Mouse (Mus musculus) layer of hippocampus, adult 9-10 months (tissue): Measurements from ENCODE around the gene Zfp607a.
A peak's percentile ranks its signal among the peaks of the same experiment; 100 is the strongest.
"Not testable (repeated sequence)": the region's sequence is repeated elsewhere in the genome, so short reads cannot be mapped to it uniquely, and the experiment has no call there.

ENCODE experiments used
- DNase-seq: peaks from one replicate; pipeline ENCODE4 v3.0.0; 2022; ENCODE audit warnings: low spot score

The Zfp607a gene

DNA sequence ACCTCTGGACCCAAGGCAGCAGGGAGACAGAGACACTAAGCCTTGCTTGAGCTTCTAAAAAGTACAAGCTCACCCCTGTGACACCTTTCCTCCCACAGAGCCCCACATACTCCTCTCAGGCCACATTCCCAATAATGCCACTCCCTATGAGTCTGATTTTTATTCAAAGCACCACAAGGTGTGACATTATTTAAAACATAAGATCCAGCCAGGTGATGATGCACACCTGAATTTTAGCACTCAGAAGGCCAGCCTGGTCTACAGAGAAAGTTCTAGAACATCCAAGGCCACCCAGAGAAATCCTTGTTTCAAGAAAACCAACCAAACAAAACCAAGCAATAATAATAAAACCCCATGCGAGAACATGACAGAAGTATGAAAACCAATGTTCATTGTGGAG lies at the start of gene Zfp607a:
TSS of gene Zfp607a (plus strand) at position 301 of the 400 bp plus-strand sequence.
- no peak for DNase-seq

GRCm38 (mm10) chr7:27818526-27819110 lies 38.7 kb upstream of the Zfp607a start:
- DNase-seq, result no peak

- no peak for DNase-seq
These were observed 34.7 kb upstream of the Zfp607a start for GRCm38 (mm10) chr7:27822611-27823010.

DNA sequence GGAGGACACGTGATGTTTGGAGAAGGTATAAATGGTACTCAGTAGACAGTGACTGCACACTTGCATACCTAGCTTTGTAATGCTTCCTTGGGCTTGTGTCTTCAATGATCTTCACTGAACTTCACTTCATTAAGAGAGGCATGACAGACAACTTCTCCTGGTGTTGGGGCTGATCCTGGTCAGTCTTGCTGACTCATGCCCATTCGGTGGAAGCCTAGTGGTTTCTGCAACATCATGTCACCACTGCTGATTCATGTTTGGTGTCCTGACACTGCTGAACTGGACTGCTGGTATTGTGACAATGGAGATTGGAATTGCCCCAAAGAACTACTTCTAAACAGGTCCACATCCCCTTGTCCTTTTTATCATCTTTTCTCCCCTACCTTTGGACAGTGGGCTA lies 23.2 kb upstream of the Zfp607a start:
- no peak for DNase-seq

DNA sequence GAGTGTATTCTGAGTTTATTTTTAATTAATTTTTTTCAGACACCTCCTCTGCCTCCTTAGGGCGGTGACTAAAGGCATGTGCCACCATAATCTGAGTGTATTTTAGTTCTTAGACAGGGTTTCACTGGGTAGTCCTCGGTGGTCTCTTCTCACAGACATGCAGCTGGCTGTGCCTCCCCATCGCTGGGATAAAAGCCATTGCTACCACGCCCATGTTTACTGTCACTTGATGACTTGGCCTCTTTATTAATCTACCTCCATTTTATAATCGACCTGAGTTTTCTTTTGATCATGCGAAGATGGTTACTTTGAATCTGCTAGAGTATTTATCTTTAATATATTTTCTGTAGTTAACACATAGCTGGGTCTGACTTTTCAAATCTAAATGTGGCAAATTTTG lies 19.4 kb upstream of the Zfp607a start:
- no peak for DNase-seq

GRCm38 (mm10) chr7:27838323-27839249 lies 18.7 kb upstream of the Zfp607a start, which contains the start of gene Zfp59:
Gene Zfp59, plus strand, starts transcription at chr7:27838607.
- DNase-seq, result peak; percentile 71

- DNase-seq, result no peak
These were observed 17.7 kb upstream of the Zfp607a start for GRCm38 (mm10) chr7:27839596-27839995.

- DNase-seq, result no peak
These were observed 17.2 kb upstream of the Zfp607a start for GRCm38 (mm10) chr7:27840104-27840503.

- DNase-seq, result no peak
These were observed 2.2 kb downstream of the Zfp607a start for GRCm38 (mm10) chr7:27859301-27860251.

DNA sequence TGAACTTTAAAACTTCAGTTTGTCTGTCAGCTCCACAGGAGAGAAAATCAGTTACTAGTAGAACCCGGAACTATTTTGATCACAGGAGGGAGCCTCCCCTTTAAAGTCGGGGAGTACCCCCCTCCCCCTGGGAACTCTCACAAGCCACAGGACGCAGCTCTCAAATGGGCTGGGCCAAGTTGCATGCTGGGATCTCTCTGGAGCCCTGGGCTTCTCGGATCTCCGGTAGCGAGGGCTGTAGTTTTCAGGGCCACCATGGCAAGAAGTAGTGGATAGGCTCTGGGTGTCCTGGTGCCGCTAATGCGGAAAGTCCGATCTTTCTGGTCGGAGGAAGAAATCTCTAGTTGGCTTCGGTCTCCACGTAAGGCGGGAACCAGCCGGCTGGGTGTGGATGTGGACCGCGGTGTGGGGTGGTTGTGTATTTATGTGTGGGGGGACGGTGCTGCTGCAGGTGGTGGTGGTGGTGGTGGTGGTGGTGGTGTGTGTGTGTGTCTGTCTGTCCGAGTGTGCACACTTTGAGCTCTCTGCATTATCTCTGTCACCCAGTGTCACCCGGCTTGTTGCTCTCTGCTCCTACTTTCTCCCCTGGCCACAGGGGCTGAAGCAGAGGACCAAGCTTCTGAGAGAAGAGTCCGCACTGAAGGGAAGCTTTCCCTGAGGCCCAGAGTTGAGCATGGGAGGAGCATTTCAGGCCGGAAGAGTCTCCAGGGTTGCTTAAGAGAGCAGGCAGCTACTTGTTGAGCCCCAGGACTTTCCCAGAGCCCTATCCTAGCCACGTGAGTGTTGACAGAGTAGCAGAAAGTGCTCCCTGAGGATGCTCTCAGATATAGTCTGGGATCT lies 3.3 kb downstream of the Zfp607a start:
- DNase-seq, result peak; percentile 17

- DNase-seq, result not testable (repeated sequence)
These were observed 5.3 kb downstream of the Zfp607a start for GRCm38 (mm10) chr7:27862578-27862977.

- no peak for DNase-seq
These were observed 24.4 kb downstream of the Zfp607a start for GRCm38 (mm10) chr7:27881721-27882120.

DNA sequence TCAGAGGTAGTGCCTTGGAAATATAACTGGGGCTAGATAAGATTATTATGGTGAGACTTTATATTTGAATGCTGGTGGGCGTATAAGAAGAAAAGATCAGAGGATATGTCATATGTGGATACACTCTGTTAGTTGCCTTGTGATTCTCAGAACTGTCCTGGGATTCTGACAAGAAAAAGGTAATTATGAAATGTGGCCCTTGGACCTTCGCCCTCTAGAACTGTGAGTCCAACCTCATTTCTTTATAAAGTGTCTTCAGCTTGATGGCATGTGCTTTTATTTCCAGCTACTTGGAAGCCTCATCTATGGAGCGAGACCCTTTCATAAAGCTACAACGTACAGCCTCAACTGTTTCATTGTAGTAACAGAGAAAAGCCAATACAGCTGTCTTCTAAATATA lies 43.3 kb downstream of the Zfp607a start:
- no peak for DNase-seq

- no peak for DNase-seq
These were observed 47.9 kb downstream of the Zfp607a start for GRCm38 (mm10) chr7:27905061-27905848.

DNA sequence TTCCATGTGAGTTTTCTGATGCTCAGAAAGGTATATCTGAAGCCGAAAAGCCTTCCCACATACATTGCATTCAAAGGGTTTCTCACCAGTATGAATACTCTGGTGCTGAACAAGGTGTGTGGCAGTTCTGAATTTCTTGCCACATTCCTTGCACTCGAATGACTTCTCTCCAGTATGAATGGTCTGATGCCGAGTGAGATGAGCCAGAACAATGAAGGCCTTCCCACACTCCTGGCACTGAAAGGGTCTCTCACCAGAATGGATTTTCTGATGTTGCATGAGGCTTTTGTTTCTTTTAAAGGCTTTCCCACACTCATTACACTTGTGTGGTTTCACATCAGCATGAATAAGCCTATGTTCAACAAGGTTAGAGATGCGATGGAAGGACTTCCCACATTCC lies 53.6 kb downstream of the Zfp607a start:
- DNase-seq, result not testable (repeated sequence)

- DNase-seq, result not testable (repeated sequence)
These were observed 69.7 kb downstream of the Zfp607a start for GRCm38 (mm10) chr7:27927041-27927440.

DNA sequence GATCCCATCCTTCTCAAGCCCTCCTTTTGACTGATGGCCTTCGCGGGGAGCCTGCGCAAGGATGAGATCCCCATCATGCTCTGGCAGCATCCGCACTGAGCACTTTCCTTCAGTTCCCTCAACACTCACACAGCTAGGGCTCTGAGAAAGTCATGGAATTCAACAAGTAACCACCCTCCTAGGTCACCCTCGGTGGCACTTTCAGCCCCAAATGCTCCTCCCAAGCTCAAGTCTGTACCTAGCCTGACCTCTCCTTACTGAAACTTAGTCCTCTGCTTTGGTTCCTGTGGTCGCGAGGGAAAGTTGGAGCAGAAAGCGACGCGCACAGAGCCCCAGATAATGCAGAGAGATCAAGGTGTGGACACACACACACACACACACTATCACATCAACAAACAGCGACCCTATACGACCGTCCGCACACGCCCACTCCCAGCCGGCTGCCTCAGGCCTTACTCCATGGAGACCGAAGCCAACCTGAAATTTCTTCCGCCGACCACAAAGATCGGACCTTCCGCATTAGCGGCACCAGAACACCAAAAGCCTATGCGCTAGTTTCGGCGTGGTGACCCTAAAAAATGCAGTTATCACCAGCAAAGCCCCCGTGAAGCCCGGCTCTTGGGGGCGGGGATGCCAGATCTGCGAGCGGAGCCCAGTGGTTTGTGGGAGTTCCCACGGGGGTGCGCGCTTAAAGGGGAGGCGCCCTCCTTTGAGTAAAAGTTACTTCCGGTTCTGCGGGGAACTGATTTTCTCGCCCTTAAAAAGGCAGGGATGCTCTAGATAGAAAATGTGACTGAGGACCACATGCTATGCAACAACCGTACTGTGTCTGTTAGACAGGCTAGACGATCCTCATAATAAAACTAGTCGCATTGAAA lies 71.7 kb downstream of the Zfp607a start, which contains the start of gene Zfp974:
TSS of gene Zfp974 (minus strand) at position 643 of the 878 bp plus-strand sequence.
- DNase-seq, result no peak
